Mouse (Mus musculus) heart, postnatal 14 days (tissue): ENCODE measurements around the gene Noct. TPM values are rescaled to one million over a fixed set of nuclear protein-coding genes. Genes with fewer than 3 reads are reported as not detected.
"Not testable (repeated sequence)": the region's sequence is repeated elsewhere in the genome, so short reads cannot be mapped to it uniquely, and the experiment has no call there.

Experiments used
- DNase-seq, 2 experiments: peaks; one replicate each; pipeline ENCODE4 v3.0.0; 2021 to 2022
- intact Hi-C: fragments of 180-260 bp; cut with DNase I; formaldehyde crosslinking; loops from one replicate; pipeline ENCODE4 v1.15.1; 2025
- long read RNA-seq, 2 experiments: library from polyadenylated mRNA; stranded (forward); transcript quantifications; one replicate each; pipeline ENCODE4 v2.0.0; 2021
- total RNA-seq, 2 experiments: library from RNA; stranded (reverse); gene quantifications; 2 replicates each; pipeline ENCODE4 v1.2.3; 2021

Noct gene
- total RNA-seq: 10 to 100 TPM; 53.9 to 68.6 TPM
- long read RNA-seq, experiment 1, full-length matches to known transcripts: 101 of 105 reads
- long read RNA-seq, experiment 1, partial matches to known transcripts: 0 of 105 reads
- long read RNA-seq, experiment 1, other reads (novel, unspliced or antisense): 4 of 105 reads
- long read RNA-seq, experiment 2, transcript Noct-201 (3 exons, 3,059 nt): major isoform, 41 of 42 reads
- long read RNA-seq, experiment 2, partial matches to known transcripts: 0 of 42 reads
- long read RNA-seq, experiment 2, other reads (novel, unspliced or antisense): 1 of 42 reads

GRCm38 (mm10) chr3:51224363-51225225 lies at the start of gene Noct:
Gene Noct (plus strand): TSS chr3:51224447.
- intact Hi-C loops: no loop called here
- DNase-seq: peak; percentile 91 to 92

- intact Hi-C loops: no loop called here
- DNase-seq: no peak
These were observed 46.1 kb upstream of the Noct start for GRCm38 (mm10) chr3:51178158-51178557.

DNA sequence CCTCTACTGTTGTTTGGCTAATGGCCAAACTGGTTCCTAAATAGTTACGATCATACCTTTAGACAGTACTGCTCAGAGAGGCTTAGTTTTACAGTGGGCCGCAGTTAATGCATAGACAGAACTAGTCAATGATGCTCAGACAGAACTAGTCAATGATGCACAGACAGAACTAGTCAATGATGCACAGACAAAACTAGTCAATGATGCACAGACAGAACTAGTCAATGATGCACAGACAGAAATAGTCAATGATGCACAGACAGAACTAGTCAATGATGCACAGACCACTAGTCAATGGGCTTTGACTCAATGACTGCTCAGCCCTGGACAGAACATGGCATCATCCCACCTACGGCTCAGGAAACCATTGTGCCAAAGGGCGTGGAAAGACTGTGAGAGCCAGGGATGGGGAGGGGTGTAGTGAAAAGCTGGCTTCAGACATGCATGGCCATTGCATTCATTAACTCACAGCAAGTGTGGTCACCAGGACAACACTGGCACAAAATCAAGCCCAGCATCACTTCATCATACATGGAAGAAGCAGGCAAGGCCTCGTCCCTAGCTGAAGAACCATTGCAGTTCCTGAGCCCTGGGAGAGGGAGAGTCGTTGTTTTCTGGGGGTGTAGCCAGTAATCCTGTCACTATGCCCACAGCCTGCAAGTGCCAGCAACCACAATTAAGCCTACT lies 44.6 kb upstream of the Noct start:
- no peak for DNase-seq
- intact Hi-C loops: no loop called here

- DNase-seq: no peak
- intact Hi-C loops: no loop called here
These were observed 43.8 kb upstream of the Noct start for GRCm38 (mm10) chr3:51180341-51180940.

DNA sequence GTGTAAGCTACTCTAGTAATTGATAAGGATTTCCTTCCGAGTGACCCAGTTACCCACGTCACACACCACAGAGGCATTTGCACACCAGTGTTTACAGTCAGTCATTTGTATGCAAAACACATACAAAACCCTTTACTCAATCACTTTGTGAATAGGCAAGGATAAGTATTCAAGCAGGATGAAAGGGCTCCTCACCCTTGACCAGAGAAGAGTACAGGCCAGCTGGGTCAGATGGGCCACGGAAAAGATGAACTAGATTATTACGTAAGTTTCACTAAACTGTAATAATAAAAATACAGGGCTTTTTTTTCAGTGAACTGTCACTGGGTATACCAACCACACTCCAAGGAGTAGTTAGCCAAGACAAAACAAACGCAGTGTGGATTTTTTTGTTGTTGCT lies 41.8 kb upstream of the Noct start:
- intact Hi-C loops: no loop called here

DNA sequence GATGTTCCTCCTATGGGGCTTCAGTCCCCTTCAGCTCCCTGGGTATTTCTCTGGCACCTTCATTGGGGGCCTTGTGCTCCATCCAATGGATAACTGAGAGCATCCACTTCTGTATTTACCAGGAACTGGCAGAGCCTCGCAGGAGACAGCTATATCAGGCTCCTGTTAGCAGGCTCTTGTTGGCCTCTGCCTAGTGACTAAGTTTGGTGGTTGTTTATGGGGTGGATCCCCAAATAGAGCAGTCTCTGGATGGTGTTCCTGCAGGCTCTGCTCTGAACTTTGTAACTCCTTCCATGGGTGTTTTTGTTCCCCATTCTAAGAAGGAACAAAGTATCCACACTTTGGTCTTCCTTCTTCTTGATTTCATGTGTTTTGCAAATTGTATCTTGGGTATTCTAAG lies 40.7 kb upstream of the Noct start:
- intact Hi-C loops: not testable (repeated sequence)

More for the DNA sequence above, 41.8 kb upstream of the Noct start:
- no peak for DNase-seq

GRCm38 (mm10) chr3:51183967-51184366 lies 40.3 kb upstream of the Noct start:
- DNase-seq, intact Hi-C loops: not testable (repeated sequence)

More for the DNA sequence above, 40.7 kb upstream of the Noct start:
- not testable (repeated sequence) for DNase-seq

DNA sequence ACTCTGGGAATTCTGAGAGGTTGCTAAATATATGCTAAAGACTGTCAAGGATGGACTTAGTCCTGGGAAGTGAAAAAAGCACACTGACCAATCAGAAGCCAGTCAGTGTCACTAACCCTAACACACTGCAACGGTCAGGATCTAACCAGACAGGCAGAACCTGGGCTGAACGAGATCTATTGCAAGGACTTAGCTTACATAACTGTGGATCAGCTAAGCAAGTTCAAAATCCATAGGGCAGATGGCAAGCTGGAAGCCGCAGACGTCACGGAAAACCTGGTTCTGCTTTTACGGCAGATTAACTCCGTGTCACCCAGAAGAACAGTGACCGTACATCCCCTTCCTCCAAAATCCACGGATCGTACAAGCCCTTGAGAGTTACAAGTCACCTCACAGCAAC lies 39.5 kb upstream of the Noct start:
- intact Hi-C loops: no loop called here

GRCm38 (mm10) chr3:51185406-51185805 lies 38.8 kb upstream of the Noct start:
- no peak for DNase-seq
- intact Hi-C loops: no loop called here

More for the DNA sequence above, 39.5 kb upstream of the Noct start:
- no peak for DNase-seq

DNA sequence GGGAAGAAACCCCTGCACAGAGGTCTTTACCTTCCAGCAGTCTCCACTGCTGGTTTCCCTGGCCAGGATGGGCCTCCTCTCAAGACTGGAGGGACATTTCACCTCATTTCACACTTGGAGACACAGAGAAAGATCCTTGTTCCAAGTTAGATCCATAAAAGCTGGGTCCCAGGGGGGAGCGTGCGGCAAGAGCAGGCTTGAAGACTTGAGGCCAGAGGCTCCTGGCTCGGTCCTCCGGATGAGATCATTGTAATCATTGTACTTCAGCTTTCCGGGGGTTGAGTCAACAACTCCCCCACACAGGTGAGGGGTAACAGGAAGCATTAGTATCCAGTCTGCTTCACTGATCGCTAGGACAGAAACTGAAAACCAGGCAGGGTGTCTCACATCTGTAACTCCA lies 30.2 kb upstream of the Noct start:
- intact Hi-C loops: no loop called here
- DNase-seq: peak; percentile 75 to 79

DNA sequence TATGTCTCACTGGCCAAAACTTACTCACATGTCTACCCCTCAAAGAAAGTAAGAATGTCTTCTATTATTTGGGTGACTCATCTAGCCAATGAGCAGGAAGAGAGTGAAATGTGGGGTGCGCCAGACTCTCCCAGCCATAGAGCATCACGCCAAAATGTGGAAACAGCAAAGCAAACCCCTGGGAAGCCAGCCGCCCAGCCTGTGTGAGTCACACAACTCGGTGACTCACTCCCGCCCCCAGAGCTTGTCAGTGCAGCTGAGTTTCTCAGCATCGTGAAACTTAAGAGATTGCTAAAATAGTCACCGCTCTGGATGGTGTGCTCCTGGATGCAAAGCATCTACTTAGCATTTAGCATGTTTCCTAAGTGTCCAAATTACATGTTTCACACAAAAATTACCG lies 28.9 kb upstream of the Noct start:
- DNase-seq: peak; percentile 64 to 70
- intact Hi-C loops: no loop called here

DNA sequence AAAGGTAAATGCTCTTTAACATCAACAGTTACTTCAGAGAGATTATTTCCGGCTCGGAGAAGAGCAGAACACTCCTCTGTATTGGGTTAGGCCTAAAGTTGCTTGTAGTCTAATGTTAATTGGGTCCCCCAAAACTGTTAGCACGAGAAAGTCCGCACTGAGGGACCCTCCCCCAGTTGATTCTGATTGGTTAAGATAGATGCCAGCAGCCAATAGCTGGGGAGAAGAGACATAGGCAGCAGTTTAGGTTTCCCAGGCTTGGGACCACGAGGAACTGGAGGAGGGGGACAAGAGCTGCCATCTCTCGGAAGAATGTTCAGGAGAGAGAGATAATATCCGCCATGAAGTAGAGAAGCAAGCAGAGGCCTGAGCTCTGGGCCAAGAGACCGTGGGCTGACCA lies 28.5 kb upstream of the Noct start:
- intact Hi-C loops: no loop called here
- DNase-seq: no peak

DNA sequence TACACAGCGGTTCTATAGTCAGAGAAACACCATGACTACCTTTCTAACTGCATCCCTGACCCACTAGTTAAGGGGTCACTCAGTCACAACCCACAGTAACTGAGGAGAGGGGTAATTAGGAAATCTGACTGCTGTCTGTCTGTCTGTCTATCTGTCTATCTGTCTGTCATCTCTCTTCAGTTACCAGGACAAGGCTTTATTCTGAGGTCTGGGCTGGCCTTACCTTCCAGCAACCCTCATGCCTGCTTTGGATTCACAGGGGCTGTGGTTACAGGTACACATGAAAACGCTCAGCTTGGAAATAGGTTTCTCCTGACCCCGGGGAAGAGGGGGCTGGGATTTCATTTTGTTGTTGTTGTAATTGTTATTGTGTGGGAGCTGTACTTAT lies 27.5 kb upstream of the Noct start:
- intact Hi-C loops: no loop called here
- DNase-seq: no peak

DNA sequence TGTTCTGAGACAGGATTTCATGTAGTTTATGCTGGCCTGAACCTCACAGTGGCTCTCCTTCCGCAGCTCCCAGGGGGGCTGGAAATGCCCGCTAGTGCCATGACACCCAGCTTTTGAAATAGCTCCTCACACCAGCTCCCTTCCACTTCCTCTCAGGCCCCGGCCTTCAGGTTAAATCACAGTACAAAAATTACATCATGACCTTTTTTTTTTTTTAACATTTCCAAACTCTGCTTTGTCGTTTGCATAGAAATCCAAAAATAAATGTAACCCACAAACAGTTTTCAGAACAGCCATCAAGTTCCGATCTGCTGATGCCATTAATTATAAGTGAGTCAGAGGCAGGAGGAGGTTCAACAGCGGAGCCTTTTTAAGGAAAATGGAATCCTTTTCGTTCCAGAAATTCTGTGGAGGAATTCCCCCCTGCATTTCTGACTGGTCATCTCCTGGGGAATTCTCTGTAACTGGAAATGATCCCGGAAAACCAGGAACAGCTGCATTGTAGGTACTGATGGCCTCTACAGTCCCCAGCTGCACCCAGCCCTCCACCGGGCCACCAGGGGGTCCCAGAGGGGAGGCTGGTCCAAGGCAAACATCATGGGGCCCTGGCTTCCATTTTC lies 27.0 kb upstream of the Noct start:
- DNase-seq: peak; percentile 58 to 59
- intact Hi-C loops: no loop called here

GRCm38 (mm10) chr3:51198291-51198690 lies 26.0 kb upstream of the Noct start:
- DNase-seq: no peak
- intact Hi-C loops: no loop called here

GRCm38 (mm10) chr3:51199130-51199529 lies 25.1 kb upstream of the Noct start:
- no peak for DNase-seq
- intact Hi-C loops: no loop called here

DNA sequence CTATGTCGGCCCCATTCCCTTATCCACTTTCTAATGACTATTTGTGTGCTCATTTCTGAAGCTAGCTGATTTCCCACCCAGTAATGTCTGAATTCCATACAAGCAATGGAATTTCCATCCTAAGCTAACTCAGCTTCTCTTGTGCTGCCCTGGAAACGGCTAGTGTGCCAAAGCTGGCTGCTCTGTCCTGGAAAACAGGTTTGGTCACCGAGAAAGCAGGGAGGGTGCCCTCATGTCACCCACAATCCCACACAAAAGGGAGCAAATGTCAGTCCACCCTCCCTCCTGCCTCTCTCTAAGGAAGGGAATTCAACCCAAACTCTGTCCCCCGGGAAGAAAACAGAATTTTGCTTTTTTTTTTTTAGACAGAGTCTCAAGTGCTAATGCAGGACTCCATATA lies 23.9 kb upstream of the Noct start:
- intact Hi-C loops: no loop called here

DNA sequence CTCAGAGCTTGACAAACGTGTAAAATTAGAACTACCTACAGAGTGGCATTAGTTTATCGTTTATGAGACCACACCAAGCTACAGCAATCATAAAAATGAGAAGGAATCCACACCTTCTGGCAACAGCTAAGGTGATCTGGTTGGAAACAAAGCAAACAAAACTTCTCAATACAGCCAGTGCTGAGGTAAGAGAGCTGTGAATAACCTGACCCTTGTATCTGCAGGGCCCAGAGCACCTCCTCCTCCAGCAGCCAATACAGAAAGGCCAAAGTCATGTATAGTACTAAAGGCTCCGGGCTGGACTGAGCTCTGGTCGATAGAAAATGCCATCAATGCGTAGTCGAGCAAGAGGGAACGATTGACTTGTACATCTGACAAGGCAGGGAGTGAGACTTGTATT lies 23.4 kb upstream of the Noct start:
- intact Hi-C loops: no loop called here
- no peak for DNase-seq

More for the DNA sequence above, 23.9 kb upstream of the Noct start:
- no peak for DNase-seq

DNA sequence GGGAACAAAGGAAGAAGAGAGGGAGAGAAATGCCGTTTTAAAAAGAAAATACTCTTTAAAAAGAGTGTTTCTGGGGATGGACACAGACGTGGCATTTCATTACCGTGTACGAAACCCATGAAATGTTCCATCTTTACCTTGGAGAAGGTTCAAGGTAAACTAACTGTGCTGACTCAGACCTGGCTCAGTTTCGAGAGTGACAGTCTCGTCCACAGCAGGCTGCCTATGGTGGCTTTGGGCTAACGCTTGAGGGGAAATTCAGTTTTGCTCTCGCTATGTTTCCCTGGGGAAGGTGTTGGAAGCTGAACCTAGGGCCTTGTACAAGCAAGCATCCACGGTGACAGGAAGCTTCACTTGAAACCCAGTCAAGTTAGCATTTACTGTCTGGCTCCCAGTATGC lies 22.3 kb upstream of the Noct start:
- intact Hi-C loops: no loop called here
- no peak for DNase-seq

- peak; percentile 57 to 67 for DNase-seq
- intact Hi-C loops: no loop called here
These were observed 21.7 kb upstream of the Noct start for GRCm38 (mm10) chr3:51202491-51202987.
